Comparison of ENCODE assay signal across 26 mouse cellular contexts in the genomic region with DNA sequence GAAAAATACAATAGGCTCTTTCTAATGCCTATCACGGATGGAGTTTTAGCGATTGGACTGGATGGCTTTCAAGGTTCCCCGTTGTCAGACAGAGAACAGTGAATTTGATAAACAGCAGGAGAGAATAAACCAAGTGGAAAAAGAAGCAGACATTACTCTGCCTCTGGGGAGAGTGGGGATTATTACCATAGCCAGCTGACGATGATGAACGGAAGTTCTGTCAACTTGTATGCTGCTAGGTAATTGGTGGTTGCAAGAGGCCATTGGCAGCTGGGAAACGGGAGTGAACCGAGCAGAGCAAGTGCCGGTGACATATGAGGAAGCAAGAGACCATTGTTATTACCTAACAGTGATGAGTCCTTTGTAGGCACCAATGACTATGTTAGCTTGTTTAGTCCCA.
DNase-seq lines count a peak whose midpoint lies in the region; ATAC-seq lines count a peak whose summit lies in the region.
"Had no signal": no experiment of that assay in that cellular context is flagged by ENCODE, and none has a peak within 500 bp of the region (broad histone marks: within the 10 kb centered on the region; RNA-seq: fewer than 3 reads in every experiment).

No protein-coding gene starts in this region.

- no peak overlapping the region for H3K27ac ChIP-seq in forebrain, embryonic 13.5 days
- H3K27ac ChIP-seq in forebrain, embryonic 11.5 days (ENCODE audit: low read depth, low read length): no peak overlapping the region
- H3K27ac ChIP-seq in midbrain, embryonic 14.5 days (replicated peaks; ENCODE audit: low read depth, low read length): no peak overlapping the region
- H3K27ac ChIP-seq in midbrain, embryonic 11.5 days (ENCODE audit: low read depth, low read length): no peak overlapping the region
- no peak overlapping the region for H3K27ac ChIP-seq in hindbrain, embryonic 16.5 days (ENCODE audit: low read depth, low read length)
- H3K27ac ChIP-seq: embryonic facial prominence, embryonic 12.5 days; left cerebral cortex, adult 2 months; limb, embryonic 10.5 days; liver, embryonic 15.5 days; lung, embryonic 15.5 days; neural tube, embryonic 12.5 days had no signal

- no peaks in the 10 kb centered on the region for H3K4me1 ChIP-seq in forebrain, embryonic 13.5 days
- H3K4me1 ChIP-seq in forebrain, embryonic 11.5 days (replicated peaks; ENCODE audit: control insufficient read depth, insufficient read depth, low read length): no peaks in the 10 kb centered on the region
- H3K4me1 ChIP-seq in midbrain, embryonic 14.5 days (ENCODE audit: control insufficient read depth, insufficient read depth, low read length): no peaks in the 10 kb centered on the region
- no peaks in the 10 kb centered on the region for H3K4me1 ChIP-seq in midbrain, embryonic 11.5 days (ENCODE audit: control insufficient read depth, insufficient read depth, low read length)
- no peaks in the 10 kb centered on the region for H3K4me1 ChIP-seq in hindbrain, embryonic 16.5 days (ENCODE audit: control insufficient read depth, insufficient read depth, low read depth, low read length)
- H3K4me1 ChIP-seq: limb, embryonic 10.5 days; liver, embryonic 15.5 days; lung, embryonic 15.5 days; megakaryocyte, embryonic 14.5 days; neural tube, embryonic 12.5 days had no signal

- no peaks in the 10 kb centered on the region for H3K9me3 ChIP-seq in forebrain, embryonic 13.5 days (replicated peaks)
- no peaks in the 10 kb centered on the region for H3K9me3 ChIP-seq in forebrain, embryonic 11.5 days (ENCODE audit: control insufficient read depth, low read length)
- H3K9me3 ChIP-seq in midbrain, embryonic 14.5 days (ENCODE audit: control insufficient read depth, low read length): no peaks in the 10 kb centered on the region
- H3K9me3 ChIP-seq in midbrain, embryonic 11.5 days (ENCODE audit: control insufficient read depth, low read length): no peaks in the 10 kb centered on the region
- no peaks in the 10 kb centered on the region for H3K9me3 ChIP-seq in hindbrain, embryonic 16.5 days (ENCODE audit: control insufficient read depth, low read length)
- H3K9me3 ChIP-seq: embryonic facial prominence, embryonic 12.5 days; limb, embryonic 10.5 days; liver, embryonic 15.5 days; lung, embryonic 15.5 days; neural tube, embryonic 12.5 days had no signal

- no peak overlapping the region for H3K9ac ChIP-seq in forebrain, embryonic 13.5 days
- H3K9ac ChIP-seq in forebrain, embryonic 11.5 days (ENCODE audit: low read length): no peak overlapping the region
- H3K9ac ChIP-seq in midbrain, embryonic 14.5 days (replicated peaks; ENCODE audit: low read length): no peak overlapping the region
- no peak overlapping the region for H3K9ac ChIP-seq in midbrain, embryonic 11.5 days (ENCODE audit: low read length)
- no peak overlapping the region for H3K9ac ChIP-seq in hindbrain, embryonic 16.5 days (ENCODE audit: low read depth, low read length)
- H3K9ac ChIP-seq: embryonic facial prominence, embryonic 12.5 days; forebrain, postnatal 0 days; liver, embryonic 15.5 days; lung, embryonic 15.5 days; neural tube, embryonic 12.5 days had no signal

- H3K4me3 ChIP-seq in forebrain, embryonic 13.5 days: no peak overlapping the region
- H3K4me3 ChIP-seq in forebrain, embryonic 11.5 days (ENCODE audit: low read depth, low read length): no peak overlapping the region
- H3K4me3 ChIP-seq in midbrain, embryonic 14.5 days (replicated peaks; ENCODE audit: low read depth, low read length): no peak overlapping the region
- H3K4me3 ChIP-seq in midbrain, embryonic 11.5 days (ENCODE audit: low read depth, low read length): no peak overlapping the region
- no peak overlapping the region for H3K4me3 ChIP-seq in hindbrain, embryonic 16.5 days (ENCODE audit: low read length)
- H3K4me3 ChIP-seq: embryonic facial prominence, embryonic 12.5 days; left cerebral cortex, adult 2 months; limb, embryonic 10.5 days; liver, embryonic 15.5 days; lung, embryonic 15.5 days; megakaryocyte, embryonic 14.5 days; neural tube, embryonic 12.5 days had no signal

- no peak overlapping the region for H3K4me2 ChIP-seq in forebrain, embryonic 13.5 days
- H3K4me2 ChIP-seq in forebrain, embryonic 11.5 days (ENCODE audit: low read depth, low read length, severe bottlenecking): no peak overlapping the region
- no peak overlapping the region for H3K4me2 ChIP-seq in midbrain, embryonic 14.5 days (ENCODE audit: low read length)
- H3K4me2 ChIP-seq in midbrain, embryonic 11.5 days: no peak overlapping the region
- no peak overlapping the region for H3K4me2 ChIP-seq in hindbrain, embryonic 16.5 days (ENCODE audit: low read length)
- H3K4me2 ChIP-seq: embryonic facial prominence, embryonic 12.5 days; heart, embryonic 11.5 days; liver, embryonic 15.5 days; lung, embryonic 15.5 days; neural tube, embryonic 12.5 days had no signal

- no peaks in the 10 kb centered on the region for H3K27me3 ChIP-seq in forebrain, embryonic 13.5 days
- no peaks in the 10 kb centered on the region for H3K27me3 ChIP-seq in forebrain, embryonic 11.5 days (ENCODE audit: control insufficient read depth, insufficient read depth, low read length)
- H3K27me3 ChIP-seq in midbrain, embryonic 14.5 days (ENCODE audit: control insufficient read depth, insufficient read depth, low read length): no peaks in the 10 kb centered on the region
- H3K27me3 ChIP-seq in midbrain, embryonic 11.5 days (ENCODE audit: control insufficient read depth, insufficient read depth, low read length): no peaks in the 10 kb centered on the region
- no peaks in the 10 kb centered on the region for H3K27me3 ChIP-seq in hindbrain, embryonic 16.5 days (replicated peaks; ENCODE audit: control insufficient read depth, insufficient read depth, low read length)
- H3K27me3 ChIP-seq: embryonic facial prominence, embryonic 12.5 days; liver, embryonic 15.5 days; lung, embryonic 15.5 days; megakaryocyte, embryonic 14.5 days; neural tube, embryonic 12.5 days had no signal

- DNase-seq in forebrain, embryonic 11.5 days (ENCODE audit: low spot score): no peak
- peak; percentile 18 for DNase-seq in midbrain, embryonic 14.5 days
- DNase-seq in midbrain, embryonic 11.5 days (ENCODE audit: low spot score, missing footprints): no peak
- DNase-seq in retina, postnatal 1 day: peak; percentile 37
- no peak for DNase-seq in right cerebral cortex, postnatal 10 days (ENCODE audit: low spot score in 2 of 2)
- DNase-seq: adrenal gland, postnatal 25 days; cerebellum, adult 11 months; forebrain, postnatal 0 days; gastrocnemius, postnatal 14 days; heart, adult 11 months; kidney, adult 11 months; liver; lung, postnatal 36 days; right cerebral cortex, postnatal 25 days; spleen, adult 18-20 months had no signal

- H3K36me3 ChIP-seq in forebrain, embryonic 13.5 days (ENCODE audit: poor library complexity, severe bottlenecking): no peaks in the 10 kb centered on the region
- no peaks in the 10 kb centered on the region for H3K36me3 ChIP-seq in forebrain, embryonic 11.5 days (ENCODE audit: control insufficient read depth, insufficient read depth, low read length)
- no peaks in the 10 kb centered on the region for H3K36me3 ChIP-seq in midbrain, embryonic 14.5 days (ENCODE audit: control insufficient read depth, insufficient read depth, low read length)
- H3K36me3 ChIP-seq in midbrain, embryonic 11.5 days (ENCODE audit: control insufficient read depth, insufficient read depth, low read length): no peaks in the 10 kb centered on the region
- no peaks in the 10 kb centered on the region for H3K36me3 ChIP-seq in hindbrain, embryonic 16.5 days (ENCODE audit: control insufficient read depth, insufficient read depth, low read length)
- H3K36me3 ChIP-seq: embryonic facial prominence, embryonic 12.5 days; limb, embryonic 10.5 days; liver, embryonic 15.5 days; lung, embryonic 15.5 days; neural tube, embryonic 12.5 days had no signal

- ATAC-seq in forebrain, embryonic 13.5 days: 0 out of 2 replicates have a peak, but pooled peaks have one; percentile 27
- no peak for ATAC-seq in forebrain, embryonic 11.5 days (replicated peaks; ENCODE audit: low FRiP score)
- no peak for ATAC-seq in midbrain, embryonic 14.5 days (ENCODE audit: low FRiP score, low TSS enrichment)
- ATAC-seq in midbrain, embryonic 11.5 days (ENCODE audit: low FRiP score): no peak
- ATAC-seq in hindbrain, embryonic 16.5 days: peak; percentile 61; the same call in 1 of the 2 replicates
- ATAC-seq: CD4-positive, CD25-positive, alpha-beta regulatory T cell, adult 4 months; forebrain, postnatal 0 days had no signal

- 58% methylated on average over 8 of the region's 8 CpGs for WGBS in forebrain, embryonic 13.5 days
- WGBS in forebrain, embryonic 11.5 days: 77% methylated on average over 8 of the region's 8 CpGs
- WGBS in midbrain, embryonic 14.5 days: 60% methylated on average over 8 of the region's 8 CpGs
- WGBS in midbrain, embryonic 11.5 days: 83% methylated on average over 8 of the region's 8 CpGs
- WGBS in hindbrain, embryonic 16.5 days: 43% methylated on average over 8 of the region's 8 CpGs

Comparison
In these comparisons a context has a peak if more than half of its experiments do, and no peak if none do; other contexts are left out.
1. ATAC-seq: peak in forebrain, embryonic 13.5 days (single experiment) and hindbrain, embryonic 16.5 days (single experiment); none in forebrain, embryonic 11.5 days (single experiment), midbrain, embryonic 14.5 days (single experiment) and midbrain, embryonic 11.5 days (single experiment).
2. DNase-seq: peak in midbrain, embryonic 14.5 days (single experiment) and retina, postnatal 1 day (single experiment); none in forebrain, embryonic 11.5 days (single experiment), midbrain, embryonic 11.5 days (single experiment) and right cerebral cortex, postnatal 10 days (0 of 2).